Mouse (Mus musculus) thymus, postnatal 14 days (tissue): Measurements from ENCODE around the gene Gtf2h5.

Experiments
- DNase-seq: peaks from one replicate; pipeline ENCODE4 v3.0.0; 2021

The Gtf2h5 gene

GRCm38 (mm10) chr17:6079287-6080122, at the start of gene Gtf2h5, which contains the start of gene Serac1:
TSS of gene Gtf2h5 (plus strand) at chr17:6079786.
TSS of gene Serac1 (minus strand) at chr17:6079741.
- DNase-seq = peak; percentile 99

- no peak for DNase-seq
Observed at GRCm38 (mm10) chr17:6035661-6036060, 43.9 kb upstream of the Gtf2h5 start.

DNA sequence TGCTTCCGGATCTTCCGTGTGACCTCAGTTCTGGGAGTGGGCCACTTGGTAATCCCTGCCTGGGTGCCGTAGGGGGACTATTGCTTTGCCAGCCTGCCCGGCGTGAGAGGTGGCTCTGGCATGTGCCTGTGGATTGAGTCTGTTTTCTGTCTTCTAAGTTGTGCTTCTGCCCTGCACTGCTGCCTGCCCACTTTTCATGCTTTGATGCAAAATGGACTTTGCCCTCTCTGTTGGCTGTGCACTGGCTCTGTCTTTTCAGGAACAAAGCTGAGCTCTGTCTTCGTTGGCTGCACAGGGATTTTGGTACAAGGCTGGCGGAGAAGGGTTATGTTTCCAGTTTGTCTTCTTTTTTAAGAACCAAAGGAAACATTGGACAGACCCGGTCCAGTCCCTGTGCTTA, 43.1 kb upstream of the Gtf2h5 start:
- DNase-seq = no peak

GRCm38 (mm10) chr17:6036872-6037271, 42.7 kb upstream of the Gtf2h5 start:
- no peak for DNase-seq

DNA sequence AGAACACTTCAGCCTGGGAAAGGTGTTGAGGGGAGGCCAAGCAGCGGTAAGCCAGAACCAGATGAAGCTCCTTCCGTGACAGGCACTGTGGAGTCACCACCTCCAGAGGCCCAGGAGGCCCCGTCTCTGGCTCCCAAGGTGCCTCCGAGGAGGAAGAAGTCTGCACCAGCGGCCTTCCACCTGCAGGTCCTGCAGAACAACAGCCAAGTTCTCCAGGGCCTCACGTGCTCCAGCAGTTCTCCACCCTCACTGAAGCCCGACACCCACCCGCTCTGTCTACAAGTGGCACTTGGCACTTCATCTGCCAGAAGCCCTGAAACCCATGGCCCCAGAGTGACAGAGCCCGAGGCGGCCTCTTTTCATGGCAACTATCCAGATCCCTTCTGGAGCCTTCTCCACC, 42.1 kb upstream of the Gtf2h5 start:
- no peak for DNase-seq

DNA sequence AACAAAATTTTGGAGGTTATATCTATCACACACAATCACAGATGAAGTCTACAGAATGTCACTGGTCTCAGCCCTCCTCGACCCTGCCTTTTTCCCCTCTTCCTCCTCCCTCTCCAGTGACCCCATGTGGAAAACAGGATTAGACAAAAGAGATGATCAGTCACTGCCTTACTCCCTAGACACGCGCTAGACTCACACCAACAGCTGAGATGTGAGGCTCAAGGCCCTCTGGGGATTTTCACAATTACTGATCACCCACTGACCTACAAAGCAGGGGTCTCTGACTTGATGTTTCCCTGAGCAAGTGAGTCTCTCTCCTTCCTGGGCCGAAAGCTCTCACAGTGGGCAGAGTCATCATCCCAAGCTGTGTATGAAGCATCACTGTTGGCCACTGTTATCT, 26.8 kb upstream of the Gtf2h5 start:
- DNase-seq = no peak

- DNase-seq = peak; percentile 82
Observed at GRCm38 (mm10) chr17:6054934-6055355, 24.6 kb upstream of the Gtf2h5 start.

DNA sequence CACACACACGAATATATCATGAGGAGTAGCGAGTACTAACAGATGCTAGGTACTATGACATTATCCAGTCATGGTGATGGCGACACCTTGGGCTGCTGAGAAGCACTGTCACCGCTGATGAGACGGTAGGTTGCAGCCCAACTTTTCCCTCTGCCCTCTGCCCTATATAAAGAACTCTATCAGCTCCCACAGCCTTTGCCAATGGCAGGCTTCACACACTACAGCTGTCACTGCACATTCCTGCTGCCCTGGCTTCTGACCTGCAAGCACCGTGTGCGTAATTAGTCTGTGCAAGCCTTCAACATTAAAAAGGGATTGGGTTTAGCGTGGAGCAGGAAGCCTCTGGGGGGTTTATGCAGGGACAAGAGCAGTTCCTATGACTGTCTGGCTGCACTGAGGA, 16.8 kb upstream of the Gtf2h5 start:
- DNase-seq = no peak

GRCm38 (mm10) chr17:6063532-6063931, 16.1 kb upstream of the Gtf2h5 start:
- DNase-seq = no peak

- DNase-seq = no peak
Observed at GRCm38 (mm10) chr17:6066021-6066420, 13.6 kb upstream of the Gtf2h5 start.

DNA sequence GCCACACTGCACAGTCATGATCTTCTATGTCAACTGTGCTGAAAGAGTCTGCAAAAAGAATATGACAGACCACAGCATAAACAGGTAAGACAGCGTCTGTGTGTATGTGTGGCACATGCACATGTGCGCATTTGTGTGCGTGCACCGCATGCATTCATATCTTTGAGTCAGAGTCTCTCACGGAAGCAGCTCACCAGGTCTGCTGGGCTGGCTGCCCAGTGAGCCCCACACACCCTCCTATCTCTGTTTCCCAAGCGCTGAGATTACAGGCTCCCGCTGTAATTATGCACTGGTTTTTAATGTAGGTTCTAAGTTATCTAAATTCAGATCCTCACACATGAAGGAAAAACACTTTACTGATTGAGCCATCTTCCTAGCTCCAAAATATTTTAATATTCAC, 12.0 kb upstream of the Gtf2h5 start:
- DNase-seq = no peak

GRCm38 (mm10) chr17:6069866-6070265, 9.7 kb upstream of the Gtf2h5 start:
- no peak for DNase-seq

- DNase-seq = no peak
Observed at GRCm38 (mm10) chr17:6073405-6073804, 6.2 kb upstream of the Gtf2h5 start.

DNA sequence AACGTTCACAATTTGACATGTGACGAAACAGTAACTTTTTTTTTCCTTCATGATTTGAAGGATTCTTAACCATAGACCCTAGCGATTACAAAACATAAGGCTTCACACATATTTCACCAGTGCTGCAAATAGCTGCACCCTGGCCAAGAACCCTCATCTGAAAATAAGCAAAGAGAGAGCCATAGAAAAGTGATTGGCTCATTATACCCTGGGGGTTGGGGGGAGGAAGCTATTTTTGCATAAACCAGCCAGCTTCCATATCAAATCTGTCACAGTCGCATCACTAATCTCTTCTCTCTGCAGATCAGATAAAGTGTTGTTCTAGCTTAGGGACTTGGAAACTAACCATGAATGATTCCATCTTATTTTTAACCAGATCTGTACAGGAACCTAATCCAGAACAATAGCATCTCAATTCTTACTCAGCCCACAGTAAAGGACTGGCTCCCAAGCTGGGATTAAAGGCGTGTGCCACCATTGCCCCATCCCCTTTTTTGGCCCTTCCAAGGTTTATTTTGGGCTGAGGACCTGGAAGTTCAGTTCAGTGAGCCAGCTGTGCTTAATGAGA, 3.8 kb downstream of the Gtf2h5 start:
- DNase-seq = no peak

GRCm38 (mm10) chr17:6091604-6092003, 12.0 kb downstream of the Gtf2h5 start:
- DNase-seq = no peak

DNA sequence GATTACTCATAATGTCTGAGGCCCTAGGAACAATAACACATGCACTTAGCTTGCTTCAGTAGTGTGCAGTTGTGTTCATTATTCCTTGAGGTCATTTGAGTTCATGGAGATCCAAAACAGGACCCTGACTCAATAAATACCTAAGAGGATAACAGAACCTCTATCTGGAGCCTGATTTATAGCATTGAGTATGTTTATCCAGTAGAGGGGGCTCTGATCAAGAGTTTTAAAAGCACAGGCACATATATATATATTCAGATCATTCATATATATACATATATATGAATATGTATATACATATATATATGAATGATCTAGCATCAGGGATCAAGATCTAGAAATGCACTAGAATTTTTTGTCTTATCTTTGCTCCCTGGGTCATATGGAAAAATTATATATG, 16.0 kb downstream of the Gtf2h5 start:
- no peak for DNase-seq

DNA sequence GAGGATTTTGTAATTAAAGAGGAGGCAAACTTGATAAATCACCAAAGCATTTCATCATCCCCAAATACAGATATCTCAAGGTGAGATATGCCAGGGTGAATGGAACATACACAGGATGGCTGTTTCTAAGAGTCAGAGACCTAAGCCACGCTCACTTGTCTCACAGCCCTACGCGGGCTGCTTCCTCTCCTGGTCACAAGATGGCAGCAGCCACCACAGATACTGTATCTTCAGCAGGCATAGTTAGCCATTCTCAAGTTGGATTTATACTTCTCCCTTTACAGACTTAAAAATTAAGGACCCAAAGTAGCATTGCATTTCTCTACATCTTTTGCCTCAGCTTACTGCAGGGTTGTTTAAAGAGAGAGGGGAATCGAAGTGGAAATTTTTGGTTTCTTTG, 18.3 kb downstream of the Gtf2h5 start:
- peak; percentile 67 for DNase-seq

DNA sequence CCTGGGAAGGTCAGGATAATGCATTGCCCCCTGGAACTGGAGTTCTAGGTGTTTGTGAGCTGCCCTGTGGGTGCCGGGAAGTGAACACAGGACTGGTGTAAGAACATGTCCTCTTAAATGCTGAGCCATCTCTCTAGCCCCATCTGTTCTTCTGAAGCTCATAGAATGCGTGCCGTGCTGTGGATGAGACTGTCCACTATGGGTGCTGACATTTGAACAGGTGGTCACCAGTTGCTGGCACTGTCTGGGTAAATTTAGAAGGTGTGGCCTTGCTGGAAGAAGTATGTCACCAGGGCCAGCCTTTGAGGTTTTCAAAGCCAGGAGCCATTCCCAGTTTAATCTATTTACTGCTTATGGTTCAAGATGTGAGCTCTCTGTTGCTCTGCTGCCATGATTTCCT, 22.7 kb downstream of the Gtf2h5 start:
- no peak for DNase-seq

DNA sequence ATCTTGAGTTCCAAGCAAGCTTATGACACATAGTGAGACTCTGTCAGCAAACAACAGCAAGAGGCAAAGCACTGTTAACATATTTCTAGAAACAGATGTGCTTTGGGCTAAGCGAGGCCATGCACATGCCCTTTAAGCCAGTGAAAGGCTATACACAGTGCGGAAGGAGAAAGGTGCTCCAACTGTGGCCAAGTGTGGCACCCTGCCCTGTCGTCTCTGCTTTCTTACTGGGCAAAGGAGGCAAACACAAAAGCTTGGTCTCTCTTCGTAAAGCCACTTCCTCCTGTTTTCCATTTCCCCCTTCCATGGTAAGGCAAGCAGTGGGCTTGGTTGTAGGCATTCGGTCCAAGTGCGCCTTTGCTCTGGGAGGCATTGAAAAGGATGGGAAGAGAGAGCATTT, 24.0 kb downstream of the Gtf2h5 start:
- no peak for DNase-seq

DNA sequence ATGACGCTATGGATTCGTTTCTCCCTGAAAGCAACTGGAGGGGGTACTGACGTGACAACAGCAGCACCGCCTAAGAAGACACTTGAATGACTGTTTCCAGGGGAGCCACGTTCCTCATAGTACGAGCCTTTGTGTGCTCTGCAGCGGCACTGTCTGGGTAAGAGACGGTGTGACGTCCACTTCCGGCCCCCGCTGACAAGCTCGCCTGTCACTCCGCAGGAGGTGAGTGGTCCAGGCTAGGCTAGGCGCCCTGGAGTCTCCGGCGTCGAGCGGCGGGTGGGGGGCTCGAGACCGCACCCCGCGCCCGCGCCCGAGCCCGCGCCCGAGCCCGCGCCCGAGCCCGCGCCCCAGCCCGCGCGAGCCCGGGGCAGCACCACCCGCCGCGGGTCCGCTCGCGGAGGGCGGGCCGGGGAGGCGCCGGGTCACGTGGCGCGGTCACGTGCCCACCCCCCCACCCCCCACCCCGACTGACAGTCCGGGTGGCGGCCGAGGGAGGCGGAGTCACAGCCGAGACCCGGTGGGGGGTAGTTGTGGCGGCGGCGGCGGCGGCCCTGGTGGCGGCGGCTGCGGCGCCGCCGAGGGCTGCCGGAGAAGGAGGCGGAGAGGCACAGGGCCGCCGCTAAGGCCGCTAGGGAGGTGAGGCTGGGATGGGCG, 26.9 kb downstream of the Gtf2h5 start, which contains the start of gene Tulp4:
Gene Tulp4, plus strand, starts transcription at position 77 of the 654 bp plus-strand sequence.
- DNase-seq = peak; percentile 89

- DNase-seq = peak; percentile 51
Observed at GRCm38 (mm10) chr17:6107015-6107601, 27.5 kb downstream of the Gtf2h5 start.

DNA sequence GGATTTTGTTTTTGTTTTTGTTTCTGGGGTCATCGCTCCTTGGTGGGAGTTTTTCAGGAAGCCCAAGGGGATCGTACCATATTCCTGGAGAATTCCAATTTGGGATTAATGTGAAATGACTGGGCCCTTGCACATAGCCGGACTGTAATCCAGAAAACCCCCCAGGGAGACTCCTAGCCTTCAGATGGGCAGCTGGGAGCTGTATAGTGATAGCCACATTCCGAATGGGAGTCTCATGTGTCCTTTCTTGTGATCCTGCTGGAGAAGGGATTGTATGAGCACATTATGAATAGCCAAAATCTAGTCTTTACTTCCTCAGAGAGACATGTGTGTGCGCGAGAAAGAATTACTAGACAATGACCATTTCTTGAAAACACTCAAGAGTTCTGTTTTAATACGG, 28.6 kb downstream of the Gtf2h5 start:
- no peak for DNase-seq

- DNase-seq = no peak
Observed at GRCm38 (mm10) chr17:6110956-6111355, 31.4 kb downstream of the Gtf2h5 start.

GRCm38 (mm10) chr17:6113653-6114052, 34.1 kb downstream of the Gtf2h5 start:
- DNase-seq = no peak
